Mouse (Mus musculus) embryonic facial prominence, embryonic 11.5 days (tissue): ENCODE results near the gene Adam15. TPM values are rescaled to one million over a fixed set of nuclear protein-coding genes. Genes with fewer than 3 reads are reported as not detected.

Source experiments
- ATAC-seq: fragments of 200-750 bp; cut with Nextera tagmentation; replicated peaks from 2 replicates; pipeline ENCODE4 v1.8.0; 2017; ENCODE audit warnings: low read depth; ENCODE audit not compliant: insufficient number of reproducible peaks, low FRiP score, low TSS enrichment
- DNase-seq: peaks from one replicate; pipeline ENCODE4 v3.0.0-alpha.2; 2015; ENCODE audit warnings: low spot score
- H3K27ac ChIP-seq: fragments of 300-500 bp; sonication (generic); replicated peaks from 2 replicates; pipeline ENCODE4 v1.5.1; 2014; ENCODE audit warnings: mild to moderate bottlenecking, low read depth, low read length, control low read depth
- H3K27me3 ChIP-seq: fragments of 300-500 bp; sonication (generic); 2 replicates; pipeline ENCODE4 v1.6.1; 2014; ENCODE audit warnings: mild to moderate bottlenecking, low read length, moderate library complexity, mixed read lengths; ENCODE audit not compliant: control insufficient read depth, insufficient read depth
- H3K36me3 ChIP-seq: fragments of 300-500 bp; sonication (generic); replicated peaks from 2 replicates; pipeline ENCODE4 v1.6.1; 2014; ENCODE audit warnings: low read depth, mild to moderate bottlenecking, low read length, moderate library complexity, mixed read lengths; ENCODE audit not compliant: control insufficient read depth, insufficient read depth
- H3K4me1 ChIP-seq: fragments of 300-500 bp; sonication (generic); 2 replicates; pipeline ENCODE4 v1.6.1; 2014; ENCODE audit warnings: low read length, mixed read lengths; ENCODE audit not compliant: control insufficient read depth, insufficient read depth
- H3K4me2 ChIP-seq: fragments of 300-500 bp; sonication (generic); 2 replicates; pipeline ENCODE4 v1.6.1; 2014; ENCODE audit warnings: low read depth, mild to moderate bottlenecking, control low read depth, low read length, moderate library complexity
- H3K4me3 ChIP-seq: fragments of 300-500 bp; sonication (generic); 2 replicates; pipeline ENCODE4 v1.5.1; 2014; ENCODE audit warnings: low read depth, low read length, control low read depth
- H3K9ac ChIP-seq: fragments of 300-500 bp; sonication (generic); replicated peaks from 2 replicates; pipeline ENCODE4 v1.6.1; 2014; ENCODE audit warnings: mild to moderate bottlenecking, control low read depth, low read length
- H3K9me3 ChIP-seq: fragments of 300-500 bp; sonication (generic); replicated peaks from 2 replicates; pipeline ENCODE4 v1.6.1; 2016; ENCODE audit warnings: mild to moderate bottlenecking, low read length, inconsistent platforms, mixed read lengths; ENCODE audit not compliant: control insufficient read depth
- WGBS: fragments of 180-500 bp; shearing (Covaris S2); extraction: QIAGEN DNeasy Blood & Tissue Kit; methylation state at CpG from one replicate; pipeline ENCODE4 v1.1.7; 2014; 5-methylcytosine and 5-hydroxymethylcytosine counted together
- polyA plus RNA-seq: library from polyadenylated mRNA; unstranded; fragments of >200 nt; fragmentation: Nextera tagmentation; extraction: Ambion mirVana; gene quantifications from 2 replicates; pipeline ENCODE4 v1.2.1, GENCODE M21; 2014

Gene Adam15
- polyA plus RNA-seq, 1 experiment from 2014 or later = 17.8 TPM

DNA sequence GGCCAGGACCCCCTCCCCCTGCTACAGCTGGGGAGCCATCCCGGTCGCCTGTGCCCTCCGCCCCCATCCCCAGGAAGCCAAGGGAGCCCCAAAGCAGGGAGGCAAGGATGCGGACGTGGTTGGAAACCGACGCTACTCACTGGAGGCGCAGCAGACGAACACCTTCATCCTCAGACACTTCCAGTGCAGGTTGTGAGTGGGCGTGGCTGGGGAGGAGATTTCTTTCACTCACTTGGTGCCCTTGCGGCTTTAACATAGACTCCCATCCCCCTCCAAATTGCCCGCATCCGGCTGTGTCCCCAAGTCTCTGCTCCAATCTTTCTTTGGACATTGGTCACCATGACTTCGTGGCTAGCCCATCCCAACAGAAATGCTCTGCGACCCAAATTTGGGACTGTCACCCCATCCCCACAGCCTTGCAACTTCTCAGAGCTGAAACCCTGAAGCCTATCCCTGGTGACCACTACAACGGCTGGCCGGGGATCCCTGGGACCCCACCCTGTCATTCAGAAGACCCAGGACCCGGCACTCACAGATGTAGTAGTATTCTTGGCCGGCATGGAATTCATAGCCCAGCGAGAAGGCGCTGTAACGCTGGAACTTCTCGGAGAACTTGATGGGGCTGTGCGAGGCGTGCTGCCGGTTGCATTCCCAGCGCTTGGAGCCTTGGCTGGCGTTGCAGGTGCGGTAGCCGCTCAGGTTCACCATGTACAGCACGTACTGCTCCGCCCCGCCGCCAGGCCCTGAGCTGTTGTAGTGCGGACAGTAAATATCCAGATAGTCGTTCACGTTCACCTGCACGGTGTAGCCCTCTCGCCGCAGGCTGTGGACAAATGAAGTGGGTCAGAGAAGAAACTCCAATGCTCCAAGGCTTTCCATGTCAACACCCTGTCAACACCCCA lies 33.6 kb downstream of the Adam15 start:
- Histone ChIP-seq H3K27ac (no peak overlapping the region), H3K36me3 (no peaks in the 10 kb centered on the region; the same call in 1 of the 2 replicates), H3K4me2 (peak overlapping the region; percentile 78), H3K4me3 (peak overlapping the region; percentile 31), H3K27me3 (peaks cover 33% of the 10 kb centered on the region), H3K9me3 (no peaks in the 10 kb centered on the region), H3K9ac (no peak overlapping the region), H3K4me1 (peaks cover 26% of the 10 kb centered on the region)
- 7% methylated on average over 40 of the region's 40 CpGs for WGBS
- ATAC-seq = no peak; the same call in 1 of the 2 replicates
- DNase-seq = no peak

DNA sequence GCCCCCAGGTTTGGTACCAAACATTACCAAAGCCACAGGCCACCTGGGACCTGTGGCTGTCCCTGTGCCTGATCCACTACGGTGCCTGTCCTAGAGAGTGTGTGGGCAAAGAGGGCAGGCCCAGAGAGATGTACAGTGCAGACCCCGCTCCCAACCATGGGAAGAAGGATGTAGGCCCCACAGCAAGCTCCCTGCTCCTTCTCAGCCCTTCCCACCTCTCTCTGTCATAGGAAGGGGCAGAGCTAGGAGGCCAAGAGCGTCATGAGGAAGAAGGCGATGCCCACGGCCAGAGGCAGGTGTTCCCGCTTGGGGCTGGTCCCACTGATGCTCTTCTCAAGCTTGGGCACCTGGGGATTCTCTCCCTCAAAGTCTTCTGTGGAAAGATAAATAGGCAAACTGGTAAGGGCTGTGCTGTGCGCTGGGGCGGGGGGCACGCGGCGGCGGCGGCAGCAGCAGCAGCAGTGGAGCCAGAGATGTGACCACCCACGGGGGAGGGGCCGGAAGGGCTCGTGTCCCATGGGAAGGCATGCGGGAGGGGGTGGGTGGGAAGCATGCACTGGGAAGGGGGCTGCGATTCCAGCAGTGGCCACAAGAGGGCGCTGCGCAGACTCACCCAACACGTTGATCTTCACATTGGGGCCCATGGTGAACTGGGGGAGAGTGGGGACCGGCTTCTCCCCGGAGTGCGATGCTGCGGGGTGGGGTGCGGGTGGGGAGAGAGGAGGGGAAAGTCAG lies 34.4 kb downstream of the Adam15 start:
- no peaks in the 10 kb centered on the region for H3K9me3 ChIP-seq
- peak overlapping the region; percentile 56 for H3K9ac ChIP-seq
- peak overlapping the region; percentile 31 for H3K4me3 ChIP-seq
- WGBS = 5% methylated on average over 21 of the region's 26 CpGs
- H3K27ac ChIP-seq = no peak overlapping the region
- ATAC-seq = no peak; the same call in 1 of the 2 replicates
- H3K4me1 ChIP-seq = peaks cover 19% of the 10 kb centered on the region
- H3K4me2 ChIP-seq = peak overlapping the region; percentile 78
- DNase-seq = peak; percentile 88
- no peaks in the 10 kb centered on the region; the same call in 1 of the 2 replicates for H3K36me3 ChIP-seq
- H3K27me3 ChIP-seq = peaks cover 24% of the 10 kb centered on the region

DNA sequence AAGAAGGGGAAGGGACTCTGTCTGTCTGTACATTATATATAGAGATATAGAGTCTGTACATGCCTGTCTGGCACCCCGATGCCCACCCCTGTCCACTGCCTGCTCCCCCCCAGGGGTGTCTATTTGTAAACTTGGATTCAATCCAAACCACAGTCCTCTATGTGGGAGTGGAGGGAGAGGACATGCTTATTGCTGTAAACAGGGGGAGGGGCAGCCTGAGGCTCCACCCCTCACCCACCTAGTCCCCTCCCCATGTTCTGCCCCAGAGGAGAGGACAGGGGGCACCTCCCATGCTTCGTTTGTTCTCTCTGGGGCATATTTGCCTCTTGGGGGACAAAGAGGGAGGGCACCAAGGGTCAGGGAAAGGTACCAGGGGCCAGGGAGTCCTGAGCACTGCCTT lies 35.0 kb downstream of the Adam15 start:
- Histone ChIP-seq H3K9ac (no peak overlapping the region), H3K4me2 (no peak overlapping the region), H3K36me3 (no peaks in the 10 kb centered on the region; the same call in 1 of the 2 replicates), H3K4me1 (peaks cover 19% of the 10 kb centered on the region), H3K9me3 (no peaks in the 10 kb centered on the region), H3K27ac (no peak overlapping the region), H3K27me3 (peaks cover 20% of the 10 kb centered on the region), H3K4me3 (no peak overlapping the region)
- 54% methylated on average over 2 of the region's 2 CpGs for WGBS
- DNase-seq = no peak
- ATAC-seq = no peak

DNA sequence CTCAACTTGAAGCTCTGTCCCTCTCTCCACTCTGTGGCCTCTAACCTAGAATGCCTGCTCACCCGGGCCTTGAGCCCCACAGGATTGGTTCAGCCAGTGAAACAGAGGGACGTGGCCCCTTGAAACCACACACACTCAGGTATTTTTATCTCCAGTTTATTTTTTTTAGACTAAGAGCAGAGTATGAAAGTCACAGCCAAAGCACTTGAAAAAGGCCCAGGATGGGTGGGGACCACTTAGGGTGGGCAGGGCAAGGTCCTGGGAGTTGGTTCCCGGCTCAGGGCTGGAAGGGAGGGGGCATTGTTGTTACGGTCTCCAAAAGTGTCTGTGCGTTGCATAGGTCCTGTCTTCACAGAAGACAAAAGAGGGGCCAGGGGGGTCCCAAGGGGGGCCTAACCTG lies 35.5 kb downstream of the Adam15 start:
- H3K4me1 ChIP-seq = peaks cover 15% of the 10 kb centered on the region
- no peak for DNase-seq
- H3K27me3 ChIP-seq = peaks cover 17% of the 10 kb centered on the region
- ATAC-seq = no peak
- no peak overlapping the region for H3K9ac ChIP-seq
- H3K9me3 ChIP-seq = no peaks in the 10 kb centered on the region
- WGBS = 65% methylated on average over 5 of the region's 5 CpGs
- no peak overlapping the region for H3K27ac ChIP-seq
- no peak overlapping the region for H3K4me3 ChIP-seq
- no peak overlapping the region for H3K4me2 ChIP-seq
- H3K36me3 ChIP-seq = no peaks in the 10 kb centered on the region; the same call in 1 of the 2 replicates

DNA sequence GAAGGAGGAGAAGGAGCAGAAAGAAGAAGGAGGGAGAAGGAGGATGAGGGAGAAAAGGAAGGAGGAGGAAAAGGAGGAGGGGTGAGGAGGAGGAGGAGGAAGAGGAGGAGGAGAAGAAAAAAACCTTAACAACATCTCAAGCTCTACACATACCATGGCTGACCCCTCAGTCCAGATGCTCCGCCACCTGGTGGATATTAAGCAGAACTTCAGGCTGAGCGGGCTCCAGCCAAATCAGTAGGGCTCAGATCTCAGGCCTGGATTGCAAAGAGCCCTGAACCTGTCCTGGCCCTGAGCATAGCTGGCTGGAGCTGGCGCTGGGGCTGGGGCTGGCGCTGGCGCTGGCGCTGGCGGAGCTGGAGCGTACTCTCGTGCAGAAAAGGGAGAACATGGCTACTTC lies 41.7 kb downstream of the Adam15 start:
- WGBS = 1% methylated on average over 9 of the region's 9 CpGs
- no peak overlapping the region for H3K4me2 ChIP-seq
- no peaks in the 10 kb centered on the region for H3K27me3 ChIP-seq
- no peaks in the 10 kb centered on the region; the same call in 1 of the 2 replicates for H3K36me3 ChIP-seq
- no peak overlapping the region for H3K27ac ChIP-seq
- no peaks in the 10 kb centered on the region for H3K4me1 ChIP-seq
- no peaks in the 10 kb centered on the region for H3K9me3 ChIP-seq
- no peak overlapping the region for H3K9ac ChIP-seq
- ATAC-seq (peak; percentile 61; the same call in 1 of the 2 replicates), DNase-seq (peak; percentile 89)
- H3K4me3 ChIP-seq = no peak overlapping the region

DNA sequence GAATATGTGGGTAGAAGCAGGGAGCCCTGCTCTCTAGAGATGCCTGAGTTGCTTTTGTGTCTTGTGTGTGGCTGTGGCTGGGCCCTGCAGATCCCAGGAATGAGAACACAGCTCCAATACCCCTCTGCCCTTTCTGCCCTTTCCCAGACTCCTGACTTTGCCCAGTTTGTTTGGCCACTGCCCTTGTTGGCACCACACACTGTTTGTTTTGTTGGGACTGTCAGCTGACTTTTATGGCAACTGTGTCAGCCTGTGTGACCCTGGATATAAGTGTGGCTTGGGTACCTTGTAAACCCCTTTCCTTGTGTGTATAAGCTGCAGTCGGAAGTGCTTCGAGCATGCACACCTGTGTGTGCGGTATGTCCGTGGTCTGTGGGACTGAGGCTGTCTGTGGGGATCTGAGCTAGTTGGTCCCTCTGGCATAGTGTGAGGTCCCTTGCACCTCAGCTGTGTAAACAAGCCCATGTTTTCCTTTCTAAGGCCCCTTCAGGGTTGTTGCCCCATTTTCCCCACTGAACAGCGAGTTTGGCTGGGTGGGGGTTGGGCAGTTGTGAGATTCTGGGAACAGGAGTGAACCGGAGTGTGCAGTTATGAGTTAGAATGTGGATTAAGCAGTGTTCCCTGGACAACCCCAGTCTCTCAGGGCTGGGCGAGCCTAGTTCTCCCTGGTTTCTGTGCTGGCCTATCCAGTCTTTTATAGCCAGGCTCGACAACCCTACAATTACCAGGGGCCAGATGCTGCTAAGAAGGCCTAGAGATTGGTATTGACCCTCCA lies 44.1 kb downstream of the Adam15 start:
- Histone ChIP-seq H3K4me2 (no peak overlapping the region; the same call in 1 of the 2 replicates), H3K9ac (peak overlapping the region; percentile 2; the same call in 1 of the 2 replicates), H3K4me3 (no peak overlapping the region), H3K9me3 (no peaks in the 10 kb centered on the region), H3K27ac (no peak overlapping the region), H3K27me3 (no peaks in the 10 kb centered on the region; the same call in 1 of the 2 replicates), H3K36me3 (no peaks in the 10 kb centered on the region), H3K4me1 (no peaks in the 10 kb centered on the region)
- DNase-seq (no peak), ATAC-seq (no peak)
- WGBS = 58% methylated on average over 8 of the region's 8 CpGs

DNA sequence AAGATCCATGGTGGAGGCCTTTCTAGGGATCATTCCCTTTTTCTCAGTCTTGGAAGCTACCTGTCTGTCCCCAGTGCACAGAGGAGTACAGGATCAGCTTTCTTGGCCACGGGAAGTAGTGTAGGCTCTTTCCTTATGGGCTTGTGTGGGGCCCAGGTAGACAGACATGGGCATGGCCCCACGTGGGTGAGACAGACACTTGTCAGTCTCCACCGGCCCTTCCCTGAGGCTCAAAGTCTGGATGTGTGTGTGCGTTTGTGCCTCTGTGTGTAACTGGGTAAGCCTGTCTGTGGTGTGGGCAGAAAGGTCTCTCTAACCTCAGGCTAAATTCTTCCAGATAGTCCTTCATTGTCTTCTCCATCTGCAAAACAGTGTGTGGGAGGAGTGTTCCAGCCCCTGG lies 44.7 kb downstream of the Adam15 start:
- H3K27me3 ChIP-seq = no peaks in the 10 kb centered on the region; the same call in 1 of the 2 replicates
- no peaks in the 10 kb centered on the region for H3K9me3 ChIP-seq
- H3K9ac ChIP-seq = 0 out of 2 replicates have a peak overlapping the region, but pooled peaks have one; percentile 2
- no peak overlapping the region for H3K27ac ChIP-seq
- H3K4me1 ChIP-seq = no peaks in the 10 kb centered on the region
- no peak for DNase-seq
- H3K4me3 ChIP-seq = no peak overlapping the region
- WGBS = 50% methylated on average over 4 of the region's 4 CpGs
- H3K36me3 ChIP-seq = no peaks in the 10 kb centered on the region
- no peak for ATAC-seq
- H3K4me2 ChIP-seq = no peak overlapping the region
